Mouse (Mus musculus) hindbrain, embryonic 14.5 days (tissue): ENCODE results near the gene Olfr553. TPM values are rescaled to one million over a fixed set of nuclear protein-coding genes. Genes with fewer than 3 reads are reported as not detected.
A peak's percentile ranks its signal among the peaks of the same experiment; 100 is the strongest.

Source experiments
- ATAC-seq: fragments of 200-750 bp; cut with Nextera tagmentation; 2 replicates; pipeline ENCODE4 v1.8.0; 2017; ENCODE audit warnings: moderate number of reproducible peaks, mild to moderate bottlenecking, moderate TSS enrichment, moderate library complexity; ENCODE audit not compliant: low FRiP score
- DNase-seq: peaks from one replicate; pipeline ENCODE4 v3.0.0-alpha.2; 2015; ENCODE audit warnings: low spot score
- H3K27ac ChIP-seq: fragments of 300-500 bp; sonication (generic); 2 replicates; pipeline ENCODE4 v1.5.1; 2014; ENCODE audit warnings: mild to moderate bottlenecking, moderate library complexity
- H3K27me3 ChIP-seq: fragments of 300-500 bp; sonication (generic); 2 replicates; pipeline ENCODE4 v1.6.1; 2014; ENCODE audit warnings: mild to moderate bottlenecking, low read length, mixed read lengths; ENCODE audit not compliant: control insufficient read depth, insufficient read depth
- H3K36me3 ChIP-seq: fragments of 300-500 bp; sonication (generic); replicated peaks from 2 replicates; pipeline ENCODE4 v1.6.1; 2014; ENCODE audit not compliant: control insufficient read depth, insufficient read depth
- H3K4me1 ChIP-seq: fragments of 300-500 bp; sonication (generic); replicated peaks from 2 replicates; pipeline ENCODE4 v1.6.1; 2014; ENCODE audit warnings: antibody characterized with exemption, low read length, mixed read lengths; ENCODE audit not compliant: control insufficient read depth, insufficient read depth
- H3K4me2 ChIP-seq: fragments of 300-500 bp; sonication (generic); replicated peaks from 2 replicates; pipeline ENCODE4 v1.6.1; 2014; ENCODE audit warnings: mild to moderate bottlenecking, moderate library complexity
- H3K4me3 ChIP-seq: fragments of 300-500 bp; sonication (generic); replicated peaks from 2 replicates; pipeline ENCODE4 v1.5.1; 2014; ENCODE audit warnings: mild to moderate bottlenecking, low read length
- H3K9ac ChIP-seq: fragments of 300-500 bp; sonication (generic); 2 replicates; pipeline ENCODE4 v1.6.1; 2014
- H3K9me3 ChIP-seq: fragments of 300-500 bp; sonication (generic); 2 replicates; pipeline ENCODE4 v1.6.1; 2016; ENCODE audit warnings: low read length; ENCODE audit not compliant: control insufficient read depth
- WGBS: fragments of 180-500 bp; shearing (Covaris S2); extraction: QIAGEN DNeasy Blood & Tissue Kit; methylation state at CpG from one replicate; pipeline ENCODE4 v1.1.7; 2014; 5-methylcytosine and 5-hydroxymethylcytosine counted together
- polyA plus RNA-seq: library from polyadenylated mRNA; unstranded; fragments of >200 nt; fragmentation: Nextera tagmentation; extraction: Ambion mirVana; gene quantifications from 2 replicates; pipeline ENCODE4 v1.2.1, GENCODE M21; 2014

Gene Olfr553
- polyA plus RNA-seq, 1 experiment from 2014 or later = not detected

GRCm38 (mm10) chr7:102597378-102598031 is 20.5 kb downstream of the Olfr553 start, which contains the start of gene Olfr552:
Gene Olfr552 (plus strand): TSS chr7:102597770.
- no peaks in the 10 kb centered on the region for H3K4me1 ChIP-seq
- WGBS = 81% methylated on average over 1 of the region's 1 CpGs
- H3K9me3 ChIP-seq = no peaks in the 10 kb centered on the region
- no peak for ATAC-seq
- H3K4me2 ChIP-seq = no peak within 1 kb of the TSS
- no peaks in the 10 kb centered on the region for H3K27me3 ChIP-seq
- no peak within 1 kb of the TSS for H3K4me3 ChIP-seq
- no peak within 1 kb of the TSS for H3K27ac ChIP-seq
- DNase-seq = no peak
- no peaks in the 10 kb centered on the region for H3K36me3 ChIP-seq
- no peak within 1 kb of the TSS for H3K9ac ChIP-seq

DNA sequence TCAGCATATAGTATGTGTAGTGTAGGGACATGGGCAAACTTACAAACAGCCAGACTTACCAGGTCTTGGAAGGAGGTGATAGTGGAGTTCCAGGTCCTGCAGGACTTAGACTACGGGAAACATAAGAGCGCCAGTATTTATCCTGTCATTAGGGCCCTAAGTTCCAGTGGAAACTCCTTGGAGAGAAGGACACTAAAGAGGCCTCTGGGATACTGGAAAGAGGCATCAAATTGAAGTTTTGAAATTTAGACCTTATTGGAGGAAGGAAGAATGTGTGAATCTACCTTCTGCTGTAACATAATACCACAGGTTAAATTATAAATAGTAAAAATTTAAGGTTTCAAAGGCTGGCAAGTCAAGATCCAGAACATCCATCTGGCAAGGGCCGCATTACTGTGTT is 26.2 kb downstream of the Olfr553 start, which contains the start of gene Olfr551:
Gene Olfr551, minus strand, starts transcription at position 101 of the 400 bp plus-strand sequence.
- Histone ChIP-seq H3K4me1 (no peaks in the 10 kb centered on the region), H3K36me3 (no peaks in the 10 kb centered on the region), H3K4me3 (no peak within 1 kb of the TSS), H3K27me3 (no peaks in the 10 kb centered on the region), H3K27ac (no peak within 1 kb of the TSS), H3K4me2 (no peak within 1 kb of the TSS), H3K9ac (no peak within 1 kb of the TSS), H3K9me3 (no peaks in the 10 kb centered on the region)
- no peak for DNase-seq
- 99% methylated on average over 3 of the region's 3 CpGs for WGBS
- no peak for ATAC-seq

DNA sequence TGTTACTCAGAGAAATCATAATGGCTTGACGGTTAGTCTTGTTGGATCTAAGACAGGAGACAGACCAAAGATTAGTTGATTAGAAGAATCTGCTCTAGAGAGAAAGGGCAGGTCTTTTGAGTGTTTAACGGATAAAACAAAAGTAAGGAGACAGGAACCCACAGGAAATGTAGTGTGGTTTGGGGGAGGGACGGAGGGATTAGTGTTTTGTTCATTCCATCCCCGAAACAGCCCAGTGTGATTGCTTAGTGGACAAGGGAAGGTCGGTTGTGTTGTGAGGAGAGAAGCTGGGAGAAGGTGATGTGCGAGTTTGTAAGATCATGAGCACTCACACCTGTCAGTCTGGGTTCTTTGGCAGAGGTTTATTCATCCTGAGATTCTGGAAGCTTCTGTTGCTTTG is 42.0 kb downstream of the Olfr553 start:
- no peak overlapping the region for H3K4me2 ChIP-seq
- no peak overlapping the region for H3K27ac ChIP-seq
- H3K4me3 ChIP-seq = no peak overlapping the region
- H3K27me3 ChIP-seq = no peaks in the 10 kb centered on the region
- H3K36me3 ChIP-seq = no peaks in the 10 kb centered on the region
- H3K9me3 ChIP-seq = no peaks in the 10 kb centered on the region
- WGBS = 83% methylated on average over 6 of the region's 6 CpGs
- no peak overlapping the region for H3K9ac ChIP-seq
- no peaks in the 10 kb centered on the region for H3K4me1 ChIP-seq
- no peak for DNase-seq
- ATAC-seq = no peak

DNA sequence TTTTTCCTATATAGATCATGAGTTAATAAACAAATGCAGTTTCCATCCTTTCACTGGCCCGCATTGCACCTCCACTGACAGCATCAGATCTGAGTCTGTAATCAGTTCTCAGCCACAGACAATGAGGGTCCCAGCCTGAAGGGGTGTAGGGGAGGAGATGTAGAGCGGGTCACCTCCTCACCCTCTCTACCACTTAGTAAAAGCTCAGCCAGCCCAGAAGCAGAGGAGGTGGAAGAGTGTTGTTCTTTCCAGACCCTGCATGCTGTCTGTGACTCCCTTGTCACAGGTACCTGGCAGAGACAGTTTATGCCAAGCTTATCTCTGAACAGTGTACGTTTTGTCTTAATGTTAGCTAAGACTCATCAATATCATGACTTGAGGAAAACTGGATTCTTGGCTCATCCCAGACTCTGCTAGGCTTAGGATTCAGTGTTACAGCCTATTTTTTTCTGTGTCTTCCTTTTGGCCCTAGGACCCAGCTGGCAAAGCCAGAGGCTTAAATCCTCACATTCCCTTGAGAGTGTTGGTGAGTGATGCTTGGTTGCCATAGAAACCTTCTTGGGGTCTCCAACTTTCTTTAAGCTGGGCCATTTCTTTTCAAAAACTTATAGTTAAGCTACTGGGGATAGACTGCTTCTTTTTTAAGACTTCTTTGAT is 44.7 kb downstream of the Olfr553 start:
- no peaks in the 10 kb centered on the region for H3K27me3 ChIP-seq
- no peak overlapping the region for H3K4me2 ChIP-seq
- no peak for ATAC-seq
- H3K27ac ChIP-seq = no peak overlapping the region
- no peak overlapping the region for H3K4me3 ChIP-seq
- WGBS = 60% methylated on average over 3 of the region's 3 CpGs
- H3K9me3 ChIP-seq = no peaks in the 10 kb centered on the region
- no peaks in the 10 kb centered on the region for H3K36me3 ChIP-seq
- no peak overlapping the region for H3K9ac ChIP-seq
- DNase-seq = no peak
- H3K4me1 ChIP-seq = no peaks in the 10 kb centered on the region

GRCm38 (mm10) chr7:102571142-102571541 is 46.9 kb downstream of the Olfr553 start, which contains the start of gene Olfr550:
Gene Olfr550 (plus strand): TSS chr7:102571442.
- no peaks in the 10 kb centered on the region for H3K4me1 ChIP-seq
- no peak within 1 kb of the TSS for H3K9ac ChIP-seq
- H3K27ac ChIP-seq = no peak within 1 kb of the TSS
- H3K4me2 ChIP-seq = no peak within 1 kb of the TSS
- H3K36me3 ChIP-seq = no peaks in the 10 kb centered on the region
- 95% methylated on average over 8 of the region's 8 CpGs for WGBS
- DNase-seq = no peak
- H3K4me3 ChIP-seq = no peak within 1 kb of the TSS
- no peak for ATAC-seq
- no peaks in the 10 kb centered on the region for H3K27me3 ChIP-seq
- H3K9me3 ChIP-seq = no peaks in the 10 kb centered on the region

DNA sequence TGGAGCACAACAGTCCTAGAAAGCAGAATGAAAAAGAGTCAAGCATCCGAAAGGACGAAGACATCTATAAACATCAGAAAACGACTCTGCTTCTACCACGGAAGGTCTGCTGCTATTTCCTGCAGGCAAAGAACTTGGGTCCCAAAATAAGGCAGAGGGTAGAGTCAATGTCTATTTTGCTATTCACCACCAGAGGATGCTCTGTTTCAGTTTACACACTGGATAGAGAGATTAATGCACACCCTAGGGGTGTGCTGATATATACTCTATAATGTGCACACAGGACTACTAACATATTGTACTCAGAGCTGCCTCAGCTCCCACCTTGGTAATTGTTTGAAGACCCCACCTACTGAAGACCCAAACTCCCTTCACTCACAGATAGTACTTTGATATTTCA is 51.8 kb downstream of the Olfr553 start:
- Histone ChIP-seq H3K36me3 (no peaks in the 10 kb centered on the region), H3K27ac (no peak overlapping the region), H3K4me3 (no peak overlapping the region), H3K9me3 (no peaks in the 10 kb centered on the region), H3K27me3 (no peaks in the 10 kb centered on the region), H3K4me2 (no peak overlapping the region), H3K4me1 (no peaks in the 10 kb centered on the region), H3K9ac (no peak overlapping the region)
- DNase-seq (no peak), ATAC-seq (no peak)
- 90% methylated on average over 4 of the region's 4 CpGs for WGBS

- Histone ChIP-seq H3K27ac (no peak within 1 kb of the TSS), H3K4me3 (peak within 1 kb of the TSS; percentile 24), H3K27me3 (no peaks in the 10 kb centered on the region), H3K9me3 (no peaks in the 10 kb centered on the region), H3K9ac (peak within 1 kb of the TSS; percentile 24; the same call in 1 of the 2 replicates), H3K4me2 (peak within 1 kb of the TSS; percentile 39), H3K36me3 (no peaks in the 10 kb centered on the region), H3K4me1 (no peaks in the 10 kb centered on the region)
- ATAC-seq (peak; percentile 59; the same call in 1 of the 2 replicates), DNase-seq (peak; percentile 26)
- 23% methylated on average over 10 of the region's 10 CpGs for WGBS
These were observed 52.7 kb downstream of the Olfr553 start, which contains the start of gene Trim21 for GRCm38 (mm10) chr7:102564999-102565997. Gene Trim21 (minus strand): TSS chr7:102565486.
